Mouse (Mus musculus) heart, embryonic 16.5 days (tissue): ENCODE data around the gene Paf1. TPM values are rescaled to one million over a fixed set of nuclear protein-coding genes. Genes with fewer than 3 reads are reported as not detected.

Source experiments
- ATAC-seq: fragments of 200-750 bp; cut with Nextera tagmentation; replicated peaks from 2 replicates; pipeline ENCODE4 v1.8.0; 2017; ENCODE audit warnings: moderate number of reproducible peaks; ENCODE audit not compliant: insufficient read depth, low FRiP score; ENCODE audit errors: extremely low read depth
- H3K27ac ChIP-seq: fragments of 300-500 bp; sonication (generic); 2 replicates; pipeline ENCODE4 v1.5.1; 2014; ENCODE audit warnings: mild to moderate bottlenecking, low read length, control low read depth, moderate library complexity
- H3K27me3 ChIP-seq: fragments of 300-500 bp; sonication (generic); 2 replicates; pipeline ENCODE4 v1.6.1; 2014; ENCODE audit warnings: low read length, mixed read lengths; ENCODE audit not compliant: control insufficient read depth, insufficient read depth
- H3K36me3 ChIP-seq: fragments of 300-500 bp; sonication (generic); 2 replicates; pipeline ENCODE4 v1.6.1; 2014; ENCODE audit not compliant: control insufficient read depth, insufficient read depth
- H3K4me1 ChIP-seq: fragments of 300-500 bp; sonication (generic); 2 replicates; pipeline ENCODE4 v1.6.1; 2014; ENCODE audit warnings: low read length, mixed read lengths; ENCODE audit not compliant: control insufficient read depth, insufficient read depth
- H3K4me2 ChIP-seq: fragments of 300-500 bp; sonication (generic); 2 replicates; pipeline ENCODE4 v1.6.1; 2014; ENCODE audit warnings: low read depth, mild to moderate bottlenecking, control low read depth, low read length
- H3K4me3 ChIP-seq: fragments of 300-500 bp; sonication (generic); 2 replicates; pipeline ENCODE4 v1.5.1; 2014; ENCODE audit warnings: mild to moderate bottlenecking, control low read depth, low read length
- H3K9ac ChIP-seq: fragments of 300-500 bp; sonication (generic); 2 replicates; pipeline ENCODE4 v1.6.1; 2014; ENCODE audit warnings: low read length, control low read depth
- H3K9me3 ChIP-seq: fragments of 300-500 bp; sonication (generic); replicated peaks from 2 replicates; pipeline ENCODE4 v1.6.1; 2016; ENCODE audit warnings: low read length; ENCODE audit not compliant: control insufficient read depth
- WGBS: fragments of 180-500 bp; shearing (Covaris S2); extraction: QIAGEN DNeasy Blood & Tissue Kit; methylation state at CpG from one replicate; pipeline ENCODE4 v1.1.7; 2014; 5-methylcytosine and 5-hydroxymethylcytosine counted together
- polyA plus RNA-seq: library from polyadenylated mRNA; unstranded; fragments of >200 nt; fragmentation: Nextera tagmentation; extraction: Ambion mirVana; gene quantifications from 2 replicates; pipeline ENCODE4 v1.2.1, GENCODE M21; 2015

The Paf1 gene
- polyA plus RNA-seq, 1 experiment from 2014 or later, result 78.9 TPM

DNA sequence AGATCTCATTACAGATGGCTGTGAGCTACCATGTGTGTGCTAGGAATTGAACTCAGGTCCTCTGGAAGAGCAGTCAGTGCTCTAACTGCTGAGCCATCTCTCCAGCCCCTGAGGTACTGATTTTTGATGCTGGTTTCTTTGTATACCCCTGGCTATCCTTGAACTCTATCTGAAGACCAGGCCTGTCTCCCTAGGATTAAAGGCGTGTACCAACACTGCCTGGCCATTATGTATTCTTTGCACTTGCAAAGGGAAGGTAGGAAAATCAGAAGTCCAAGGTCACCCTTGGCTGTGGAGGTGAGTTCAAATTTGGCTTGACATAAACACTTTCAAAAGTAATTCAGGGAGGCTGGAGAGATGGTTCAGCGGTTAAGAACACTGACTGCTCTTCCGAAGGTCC is 38.2 kb upstream of the Paf1 start:
- WGBS, result 91% methylated on average over 3 of the region's 3 CpGs
- Histone ChIP-seq H3K4me1 (peaks cover 35% of the 10 kb centered on the region), H3K9me3 (no peaks in the 10 kb centered on the region), H3K27me3 (no peaks in the 10 kb centered on the region), H3K36me3 (peaks cover 33% of the 10 kb centered on the region), H3K4me2 (no peak overlapping the region), H3K27ac (no peak overlapping the region), H3K4me3 (no peak overlapping the region), H3K9ac (no peak overlapping the region)
- ATAC-seq, result no peak

DNA sequence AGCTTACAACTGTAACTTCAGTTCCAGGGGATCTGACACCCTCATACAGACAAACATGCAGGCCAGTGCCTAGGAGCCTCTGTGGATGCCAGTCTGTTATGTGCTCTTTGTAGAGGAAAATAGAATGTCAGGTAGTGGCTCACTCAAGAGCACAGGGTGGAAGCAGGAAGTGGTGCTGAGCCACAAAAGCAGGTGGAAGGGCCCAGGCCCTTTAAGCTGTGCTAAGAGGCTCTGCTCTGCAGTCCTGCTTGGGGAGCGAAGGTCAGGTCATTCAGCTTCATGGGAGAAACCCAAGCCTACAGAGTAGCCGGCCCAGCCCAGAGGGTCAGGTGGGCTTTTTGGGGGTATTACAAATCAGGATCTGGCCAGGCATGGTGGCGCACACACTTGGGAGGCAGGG is 37.5 kb upstream of the Paf1 start:
- 90% methylated on average over 3 of the region's 3 CpGs for WGBS
- peaks cover 39% of the 10 kb centered on the region for H3K36me3 ChIP-seq
- H3K9me3 ChIP-seq, result no peaks in the 10 kb centered on the region
- H3K27me3 ChIP-seq, result no peaks in the 10 kb centered on the region
- H3K4me2 ChIP-seq, result no peak overlapping the region
- no peak overlapping the region for H3K4me3 ChIP-seq
- peaks cover 30% of the 10 kb centered on the region for H3K4me1 ChIP-seq
- no peak overlapping the region for H3K27ac ChIP-seq
- H3K9ac ChIP-seq, result no peak overlapping the region
- no peak for ATAC-seq

DNA sequence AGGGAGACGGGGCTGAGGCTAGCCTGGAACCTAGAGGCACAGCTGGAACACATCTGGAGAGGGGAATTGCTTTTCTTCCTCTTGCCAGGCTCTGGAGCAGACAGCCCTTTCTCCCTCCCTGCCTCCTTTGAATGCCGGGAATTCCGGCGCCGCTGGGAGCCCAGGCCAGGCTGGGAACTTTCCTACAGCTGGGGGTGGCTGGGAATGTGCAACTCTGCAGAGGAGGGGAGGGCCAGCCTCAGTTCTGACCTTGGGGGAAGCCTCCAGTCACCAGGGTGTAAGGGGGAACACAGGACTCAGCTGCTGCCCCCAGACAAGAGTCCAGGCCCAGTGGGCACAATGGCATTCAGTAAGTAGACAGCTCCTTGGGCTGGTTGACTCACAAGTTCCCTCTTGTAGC is 35.8 kb upstream of the Paf1 start:
- H3K27me3 ChIP-seq, result no peaks in the 10 kb centered on the region
- H3K9ac ChIP-seq, result peak overlapping the region; percentile 53
- peak overlapping the region; percentile 84 for H3K27ac ChIP-seq
- peak; percentile 67 for ATAC-seq
- no peaks in the 10 kb centered on the region for H3K9me3 ChIP-seq
- no peak overlapping the region for H3K4me3 ChIP-seq
- peaks cover 22% of the 10 kb centered on the region for H3K4me1 ChIP-seq
- 2% methylated on average over 5 of the region's 5 CpGs for WGBS
- H3K36me3 ChIP-seq, result peaks cover 51% of the 10 kb centered on the region
- peak overlapping the region; percentile 24; the same call in 1 of the 2 replicates for H3K4me2 ChIP-seq

DNA sequence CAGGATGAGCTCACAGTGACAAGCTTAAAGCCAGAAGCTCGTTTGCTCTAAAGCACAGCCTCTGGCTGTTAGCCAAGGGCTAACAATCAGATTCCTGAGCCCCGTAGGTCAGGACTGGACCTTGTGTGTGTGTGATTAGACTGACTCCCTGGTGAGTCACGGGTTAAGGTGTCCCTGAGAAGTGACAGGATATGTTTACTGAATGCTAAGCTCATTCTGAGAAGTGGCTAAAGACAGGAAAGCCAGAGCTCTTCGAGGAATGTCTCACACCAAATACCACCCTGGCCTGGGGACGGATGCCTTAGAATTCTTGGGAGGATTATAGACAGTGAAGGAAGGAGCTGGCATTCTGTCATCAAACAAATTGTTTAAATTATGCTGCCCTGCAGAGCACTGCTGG is 34.8 kb upstream of the Paf1 start:
- ATAC-seq, result peak; percentile 35
- 2% methylated on average over 5 of the region's 5 CpGs for WGBS
- H3K4me2 ChIP-seq, result peak overlapping the region; percentile 39

DNA sequence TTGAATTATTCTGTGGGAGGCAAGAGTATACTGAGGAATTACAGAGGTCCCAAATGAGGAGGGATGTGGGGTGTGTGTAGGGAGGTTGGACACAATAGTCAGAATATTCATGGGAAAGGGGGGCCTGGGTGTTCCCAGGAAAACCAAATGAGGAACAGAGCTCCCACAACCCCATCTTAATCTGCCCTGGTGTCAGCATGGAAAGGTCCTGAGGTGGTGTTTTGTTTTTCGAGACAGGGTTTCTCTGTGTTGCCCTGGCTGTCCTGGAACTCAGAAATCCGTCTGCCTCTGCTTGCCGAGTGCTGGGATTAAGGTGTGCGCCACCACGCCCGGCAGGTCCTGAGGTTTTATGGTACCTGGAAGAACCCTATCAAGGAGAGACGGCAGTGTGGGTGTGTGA is 34.3 kb upstream of the Paf1 start:
- ATAC-seq, result no peak
- H3K27me3 ChIP-seq, result no peaks in the 10 kb centered on the region
- no peak overlapping the region for H3K4me2 ChIP-seq
- no peak overlapping the region for H3K4me3 ChIP-seq
- WGBS, result 57% methylated on average over 7 of the region's 7 CpGs
- H3K9me3 ChIP-seq, result no peaks in the 10 kb centered on the region
- H3K36me3 ChIP-seq, result peaks cover 44% of the 10 kb centered on the region
- H3K27ac ChIP-seq, result peak overlapping the region; percentile 84
- peak overlapping the region; percentile 54; the same call in 1 of the 2 replicates for H3K9ac ChIP-seq
- H3K4me1 ChIP-seq, result peaks cover 25% of the 10 kb centered on the region

More for the DNA sequence above, 34.8 kb upstream of the Paf1 start:
- H3K27ac ChIP-seq, result peak overlapping the region; percentile 84
- H3K27me3 ChIP-seq, result no peaks in the 10 kb centered on the region
- no peak overlapping the region for H3K4me3 ChIP-seq
- H3K4me1 ChIP-seq, result peaks cover 25% of the 10 kb centered on the region
- peaks cover 49% of the 10 kb centered on the region for H3K36me3 ChIP-seq
- peak overlapping the region; percentile 54 for H3K9ac ChIP-seq
- H3K9me3 ChIP-seq, result no peaks in the 10 kb centered on the region

DNA sequence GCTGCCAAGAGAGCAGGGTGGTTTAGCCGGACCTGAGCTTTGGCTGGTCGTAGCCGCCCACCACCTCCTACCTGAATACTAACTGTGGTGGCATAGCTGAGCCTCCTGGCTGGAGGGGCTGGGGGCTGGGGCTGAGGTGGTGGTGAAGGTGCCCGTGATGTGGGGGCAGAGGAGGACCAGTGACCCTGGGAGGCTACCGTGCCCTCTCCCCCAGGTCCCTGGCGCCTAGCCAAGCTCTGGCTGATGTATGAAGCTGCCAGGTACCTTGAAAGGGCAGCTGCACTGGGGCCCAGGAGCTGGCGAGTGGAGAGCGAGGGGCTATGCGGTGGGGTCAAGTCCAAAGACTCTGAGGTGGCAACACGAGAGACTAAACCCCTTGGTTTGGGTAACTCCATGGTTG is 32.9 kb upstream of the Paf1 start:
- no peak overlapping the region for H3K27ac ChIP-seq
- H3K4me3 ChIP-seq, result no peak overlapping the region
- H3K9me3 ChIP-seq, result no peaks in the 10 kb centered on the region
- 78% methylated on average over 10 of the region's 10 CpGs for WGBS
- peaks cover 39% of the 10 kb centered on the region for H3K36me3 ChIP-seq
- no peak overlapping the region for H3K4me2 ChIP-seq
- ATAC-seq, result no peak
- H3K9ac ChIP-seq, result no peak overlapping the region
- no peaks in the 10 kb centered on the region for H3K27me3 ChIP-seq
- peaks cover 25% of the 10 kb centered on the region for H3K4me1 ChIP-seq

DNA sequence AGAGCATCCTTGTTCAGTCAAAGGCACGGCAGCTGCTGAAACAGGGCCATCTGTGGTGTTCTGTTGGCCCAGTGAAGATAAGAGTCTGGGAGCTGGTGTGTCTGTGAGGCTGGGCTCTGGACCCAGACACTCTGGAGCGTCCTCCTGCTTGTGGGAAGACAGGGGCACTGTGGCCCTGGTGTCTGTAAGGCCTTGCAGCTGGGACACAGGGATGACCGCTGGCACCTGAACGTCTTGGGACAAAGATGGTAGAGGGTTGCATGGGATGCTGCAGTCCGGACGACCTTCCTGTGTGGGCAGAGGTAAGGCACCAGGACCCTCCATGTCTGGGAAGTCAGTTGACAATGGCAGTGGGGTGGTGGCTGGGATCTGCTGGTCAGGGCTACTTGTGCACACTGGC is 32.5 kb upstream of the Paf1 start:
- ATAC-seq, result no peak
- H3K4me1 ChIP-seq, result peaks cover 25% of the 10 kb centered on the region
- H3K4me3 ChIP-seq, result no peak overlapping the region
- no peaks in the 10 kb centered on the region for H3K27me3 ChIP-seq
- peaks cover 43% of the 10 kb centered on the region for H3K36me3 ChIP-seq
- no peak overlapping the region for H3K27ac ChIP-seq
- no peak overlapping the region for H3K4me2 ChIP-seq
- H3K9me3 ChIP-seq, result no peaks in the 10 kb centered on the region
- H3K9ac ChIP-seq, result no peak overlapping the region
- 83% methylated on average over 6 of the region's 6 CpGs for WGBS

DNA sequence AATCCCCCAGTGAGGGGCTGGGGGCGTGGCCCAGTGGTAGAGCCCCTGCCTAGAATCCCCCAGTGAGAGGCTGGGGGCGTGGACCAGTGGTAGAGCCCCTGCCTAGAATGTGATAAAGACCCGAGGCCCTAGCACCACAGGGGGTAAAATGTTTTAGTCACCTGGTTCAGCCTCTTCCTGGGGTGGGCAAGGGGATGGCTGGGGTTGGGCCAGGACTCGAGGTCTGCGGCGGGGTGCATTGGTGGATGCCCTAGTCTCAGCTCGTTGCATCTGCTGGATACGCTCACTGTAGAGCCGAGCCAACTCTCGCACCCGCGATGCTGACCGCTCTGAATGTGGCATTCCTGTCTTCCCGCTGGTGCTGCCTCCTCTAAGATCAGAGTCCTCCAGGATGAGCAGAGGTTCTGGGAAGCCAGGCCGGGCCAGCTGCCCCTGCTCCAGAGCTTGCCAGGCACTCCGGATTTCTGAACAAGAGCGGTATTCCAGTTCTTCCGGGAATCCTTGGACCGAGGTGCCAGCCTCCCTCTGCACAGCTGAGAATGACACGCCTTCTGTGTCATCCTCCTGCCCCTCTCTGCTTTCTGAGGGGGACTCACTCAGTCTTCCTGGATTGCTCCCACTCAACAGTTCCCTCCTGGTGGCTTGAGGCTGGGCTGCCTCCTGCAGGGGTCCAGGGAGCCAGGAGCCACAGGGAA is 31.0 kb upstream of the Paf1 start:
- Histone ChIP-seq H3K9me3 (no peaks in the 10 kb centered on the region), H3K4me1 (peaks cover 22% of the 10 kb centered on the region), H3K36me3 (peaks cover 48% of the 10 kb centered on the region), H3K27ac (no peak overlapping the region), H3K4me3 (no peak overlapping the region), H3K4me2 (no peak overlapping the region), H3K9ac (no peak overlapping the region), H3K27me3 (no peaks in the 10 kb centered on the region)
- WGBS, result 90% methylated on average over 20 of the region's 20 CpGs
- no peak for ATAC-seq

DNA sequence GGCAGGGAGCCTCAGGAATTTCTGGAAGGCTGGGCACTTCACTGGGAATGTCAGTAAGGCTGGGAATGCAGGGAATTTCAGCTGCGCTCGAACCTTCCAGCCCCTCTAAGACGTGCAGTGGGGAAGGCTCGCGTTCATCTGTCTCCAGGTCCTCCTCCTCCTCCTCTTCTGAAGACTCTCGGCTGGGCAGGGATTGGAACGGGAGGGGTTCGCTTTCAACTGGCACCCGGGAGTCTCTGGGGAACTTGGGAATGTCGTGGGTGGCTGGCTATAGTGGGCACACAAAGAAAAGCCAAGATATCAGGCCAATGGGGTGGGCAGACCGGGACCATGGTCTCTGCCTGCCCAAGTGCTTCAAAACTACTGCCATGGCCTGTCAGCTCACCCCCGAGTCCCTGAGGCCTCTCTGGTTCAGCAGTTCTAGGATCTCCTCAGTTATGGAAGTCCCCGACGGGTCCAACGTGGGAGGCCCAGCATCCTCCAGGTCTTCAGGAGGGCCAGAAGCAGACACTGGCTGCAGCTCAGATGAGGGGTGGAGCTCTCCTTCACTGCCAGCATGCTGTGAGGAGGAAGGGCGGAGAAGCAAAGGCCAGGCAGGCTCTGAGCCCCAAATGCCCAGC is 30.2 kb upstream of the Paf1 start:
- H3K4me1 ChIP-seq, result peaks cover 15% of the 10 kb centered on the region
- H3K27ac ChIP-seq, result no peak overlapping the region
- no peak overlapping the region for H3K9ac ChIP-seq
- WGBS, result 61% methylated on average over 16 of the region's 16 CpGs
- H3K4me3 ChIP-seq, result no peak overlapping the region
- H3K4me2 ChIP-seq, result no peak overlapping the region
- no peak for ATAC-seq
- peaks cover 51% of the 10 kb centered on the region for H3K36me3 ChIP-seq
- H3K9me3 ChIP-seq, result no peaks in the 10 kb centered on the region
- no peaks in the 10 kb centered on the region for H3K27me3 ChIP-seq
